Mouse (Mus musculus) embryonic fibroblast, embryonic 13.5 days (primary cell): Measurements from ENCODE around the gene Prickle4. TPM values are rescaled to one million over a fixed set of nuclear protein-coding genes. Genes with fewer than 3 reads are reported as not detected.

Experiments used
- H3K27ac ChIP-seq: 2 replicates; pipeline ENCODE4 v1.5.1; 2012; ENCODE audit warnings: low read length, control low read depth, inconsistent platforms; ENCODE audit not compliant: insufficient read depth
- H3K4me1 ChIP-seq: 2 replicates; pipeline ENCODE4 v1.6.1; 2011; ENCODE audit warnings: low read length; ENCODE audit not compliant: control insufficient read depth, insufficient read depth
- H3K4me3 ChIP-seq: 2 replicates; pipeline ENCODE4 v1.5.1; 2011; ENCODE audit warnings: mild to moderate bottlenecking, control low read depth, low read length; ENCODE audit not compliant: insufficient read depth
- CTCF ChIP-seq: IDR thresholded peaks from 2 replicates; pipeline ENCODE4 v1.5.1; 2011; ENCODE audit warnings: mild to moderate bottlenecking, control low read depth, low read length, moderate library complexity, borderline replicate concordance; ENCODE audit not compliant: insufficient read depth
- POLR2A ChIP-seq: IDR thresholded peaks from 2 replicates; pipeline ENCODE4 v1.6.1; 2011; ENCODE audit warnings: low read depth, mild to moderate bottlenecking, control low read depth, low read length, moderate library complexity
- polyA plus RNA-seq: library from polyadenylated mRNA; stranded (reverse); fragments of >200 nt; gene quantifications from 2 replicates; pipeline ENCODE4 v1.2.4, GENCODE M21; 2011; ENCODE audit warnings: low read depth; ENCODE audit not compliant: missing spikeins, insufficient read length

Gene Prickle4
- polyA plus RNA-seq, 1 experiment, result not detected

DNA sequence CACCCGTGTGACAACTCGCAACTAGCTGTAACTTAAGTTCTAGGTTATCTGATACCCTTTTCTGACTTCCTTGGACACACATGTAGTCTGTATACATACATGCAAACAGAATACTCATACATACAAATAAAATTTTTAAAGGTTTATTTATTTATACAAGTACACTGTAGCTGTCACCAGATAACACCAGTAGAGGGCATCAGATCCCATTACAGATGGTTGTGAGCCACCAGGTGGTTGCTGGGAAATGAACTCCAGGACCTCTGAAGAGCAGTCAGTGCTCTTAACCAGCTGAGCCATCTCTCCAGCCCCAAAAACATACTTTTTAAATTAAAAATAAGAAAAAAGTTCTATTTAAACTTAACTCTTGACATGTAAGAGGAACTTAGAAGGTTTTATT, 51.5 kb downstream of the Prickle4 start:
- no peak overlapping the region for H3K27ac ChIP-seq
- H3K4me1 ChIP-seq, result peaks cover 9% of the 10 kb centered on the region
- H3K4me3 ChIP-seq, result no peak overlapping the region
- TF ChIP-seq CTCF, result no peak
- TF ChIP-seq POLR2A, result no peak

Other genes with a start within 250 kb of the Prickle4 start
- gene Taf8, start 192.4 kb downstream of the Prickle4 start, polyA plus RNA-seq, result 10.5 and 16.0 TPM in 2 replicates
- gene Ccnd3, start 189.7 kb downstream of the Prickle4 start, polyA plus RNA-seq, result 159 and 169 TPM in 2 replicates
- gene Bysl, start 83.2 kb downstream of the Prickle4 start, polyA plus RNA-seq, result 11.6 and 17.0 TPM in 2 replicates
- gene Med20, start 83.2 kb downstream of the Prickle4 start, polyA plus RNA-seq, result 27.2 and 28.9 TPM in 2 replicates
- 2.5 and 2.8 TPM in 2 replicates for gene Gm20517, start 83.1 kb downstream of the Prickle4 start, polyA plus RNA-seq
- 7.2 and 8.8 TPM in 2 replicates for gene Usp49, start 64.0 kb downstream of the Prickle4 start, polyA plus RNA-seq
- 150 and 175 TPM in 2 replicates for gene Tomm6, start 6.3 kb downstream of the Prickle4 start, polyA plus RNA-seq
- gene Frs3, start 5.7 kb downstream of the Prickle4 start, polyA plus RNA-seq, result 2.5 and 2.7 TPM in 2 replicates
- 3.0 and 3.4 TPM in 2 replicates for gene Gm21981, start 281 bp downstream of the Prickle4 start, polyA plus RNA-seq
- gene Pgc, start 32.1 kb upstream of the Prickle4 start, polyA plus RNA-seq, result not detected in 2 replicates
- gene Tfeb, start 42.3 kb upstream of the Prickle4 start, polyA plus RNA-seq, result 4.7 and 6.5 TPM in 2 replicates
- 8.8 and 13.7 TPM in 2 replicates for gene Mdfi, start 140.0 kb upstream of the Prickle4 start, polyA plus RNA-seq
- gene Foxp4, start 229.9 kb upstream of the Prickle4 start, polyA plus RNA-seq, result 27.2 and 29.5 TPM in 2 replicates